Mouse (Mus musculus) megakaryocyte, embryonic 14.5 days (primary cell): ENCODE results near the gene Gm14124.

Experiments
- FLI1 ChIP-seq: IDR thresholded peaks from 2 replicates; pipeline ENCODE4 v1.6.1; 2012; ENCODE audit warnings: low read length, inconsistent platforms, mixed read lengths
- GATA1 ChIP-seq: IDR thresholded peaks from 3 replicates; pipeline ENCODE4 v1.6.1; 2012; ENCODE audit warnings: mixed read lengths, low read length, inconsistent platforms, borderline replicate concordance

- no peak for TF ChIP-seq GATA1
- no peak for TF ChIP-seq FLI1
Observed at GRCm38 (mm10) chr2:150293669-150294068, 36.4 kb downstream of the Gm14124 start.
